Mouse (Mus musculus) lung, postnatal 0 days (tissue): Measurements from ENCODE around the gene Dgkz.

Source experiments
- CTCF ChIP-seq: IDR thresholded peaks from 2 replicates; pipeline ENCODE4 v1.5.1; 2016; ENCODE audit warnings: antibody characterized with exemption, mild to moderate bottlenecking
- EP300 ChIP-seq: IDR thresholded peaks from 2 replicates; pipeline ENCODE4 v1.6.1; 2016; ENCODE audit warnings: antibody characterized with exemption, mild to moderate bottlenecking, control low read depth

GRCm38 (mm10) chr2:91932160-91932711 lies 43.4 kb downstream of the Dgkz start, which contains the start of gene Mdk:
- TF ChIP-seq CTCF (no peak), EP300 (no peak)
